Comparison of ENCODE assay signal across 16 mouse cellular contexts in the genomic region with DNA sequence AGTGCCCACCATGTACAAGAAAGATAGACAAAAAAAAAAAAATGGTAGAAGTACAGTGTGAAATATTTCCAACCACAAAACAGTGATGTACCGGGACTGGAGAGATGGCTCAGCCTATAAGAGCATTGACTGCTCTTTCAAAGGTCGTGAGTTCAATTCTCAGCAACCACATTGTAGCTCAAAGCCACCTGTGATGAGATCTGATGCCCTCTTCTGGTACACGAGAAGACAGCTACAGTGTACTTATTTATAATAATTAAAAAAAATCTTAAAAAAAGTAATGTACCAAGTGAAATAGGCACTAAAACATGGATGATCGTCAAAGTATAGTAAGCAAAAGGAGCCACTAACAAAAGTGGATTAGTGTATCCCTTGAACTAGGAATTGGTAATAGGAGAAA.
"Had no signal": no experiment of that assay in that cellular context is flagged by ENCODE, and none has a peak within 500 bp of the region (broad histone marks: within the 10 kb centered on the region; RNA-seq: fewer than 3 reads in every experiment).

No protein-coding gene starts in this region.

- DNase-seq: kidney, adult 11 months; kidney, postnatal 25 days; liver, embryonic 13.5 days; lung, adult 2 months; lung, postnatal 14 days; lung, postnatal 4 days; right cerebral cortex, adult 18-20 months; right cerebral cortex, postnatal 14 days; right cerebral cortex, postnatal 4 days; thymus, postnatal 25 days had no signal

- ATAC-seq: midbrain, embryonic 15.5 days had no signal

- H3K4me3 ChIP-seq: liver, embryonic 13.5 days; midbrain, embryonic 12.5 days; midbrain, embryonic 15.5 days; neural tube, embryonic 12.5 days; neural tube, embryonic 15.5 days; stomach, embryonic 15.5 days had no signal

- H3K27ac ChIP-seq: kidney, postnatal 0 days; liver, embryonic 13.5 days; midbrain, embryonic 12.5 days; midbrain, embryonic 15.5 days; neural tube, embryonic 12.5 days; neural tube, embryonic 15.5 days; stomach, embryonic 15.5 days had no signal
